Mouse (Mus musculus) cerebellum, adult 2 months (tissue): ENCODE data around the gene Ceacam13.
"Not testable (repeated sequence)": the region's sequence is repeated elsewhere in the genome, so short reads cannot be mapped to it uniquely, and the experiment has no call there.

Experiments used
- CTCF ChIP-seq: fragments of 200-500 bp; IDR thresholded peaks from 2 replicates; pipeline ENCODE4 v1.5.1; 2011; ENCODE audit warnings: low read depth, mild to moderate bottlenecking, control low read depth, low read length, moderate library complexity, borderline replicate concordance; ENCODE audit not compliant: insufficient read depth
- POLR2A ChIP-seq: fragments of 200-500 bp; IDR thresholded peaks from 2 replicates; pipeline ENCODE4 v1.6.1; 2011; ENCODE audit warnings: low read length, control low read depth, borderline replicate concordance; ENCODE audit not compliant: insufficient read depth

- not testable (repeated sequence) for TF ChIP-seq POLR2A, CTCF
These were observed 8.6 kb upstream of the Ceacam13 start for GRCm38 (mm10) chr7:18001131-18001530.
